Mouse (Mus musculus): Measurements from ENCODE around the gene Zfp503.

Zfp503 gene

GRCm38 (mm10) chr14:21968978-21969377 is 20.4 kb downstream of the Zfp503 start:
- DNase-seq (ENCODE audit: low spot score in 2 of 2), result peak; percentile 32 to 46

- DNase-seq (ENCODE audit: low spot score in 2 of 2), result no peak
Observed at GRCm38 (mm10) chr14:21967375-21968010, 21.9 kb downstream of the Zfp503 start.

DNA sequence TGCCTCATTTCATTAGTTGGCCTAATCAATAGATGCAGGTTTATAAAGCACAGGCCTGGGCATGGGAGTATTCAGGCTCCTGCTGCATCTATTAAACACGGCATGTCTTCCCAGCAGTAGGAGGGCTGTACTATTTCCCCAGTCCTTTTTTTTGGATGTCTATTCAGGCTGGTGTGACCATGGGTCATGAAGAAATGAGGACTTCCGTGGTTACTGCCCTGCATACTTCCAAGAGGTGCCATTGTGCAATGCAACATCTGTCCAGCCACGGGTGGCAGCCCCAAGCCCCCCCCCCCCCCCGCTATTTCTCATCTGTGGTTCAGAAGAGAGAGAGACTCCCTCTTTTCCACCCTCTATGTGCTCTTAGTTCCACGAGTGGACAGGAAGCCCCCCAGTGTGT is 23.1 kb downstream of the Zfp503 start:
- DNase-seq (ENCODE audit: low spot score in 2 of 2), result no peak

DNA sequence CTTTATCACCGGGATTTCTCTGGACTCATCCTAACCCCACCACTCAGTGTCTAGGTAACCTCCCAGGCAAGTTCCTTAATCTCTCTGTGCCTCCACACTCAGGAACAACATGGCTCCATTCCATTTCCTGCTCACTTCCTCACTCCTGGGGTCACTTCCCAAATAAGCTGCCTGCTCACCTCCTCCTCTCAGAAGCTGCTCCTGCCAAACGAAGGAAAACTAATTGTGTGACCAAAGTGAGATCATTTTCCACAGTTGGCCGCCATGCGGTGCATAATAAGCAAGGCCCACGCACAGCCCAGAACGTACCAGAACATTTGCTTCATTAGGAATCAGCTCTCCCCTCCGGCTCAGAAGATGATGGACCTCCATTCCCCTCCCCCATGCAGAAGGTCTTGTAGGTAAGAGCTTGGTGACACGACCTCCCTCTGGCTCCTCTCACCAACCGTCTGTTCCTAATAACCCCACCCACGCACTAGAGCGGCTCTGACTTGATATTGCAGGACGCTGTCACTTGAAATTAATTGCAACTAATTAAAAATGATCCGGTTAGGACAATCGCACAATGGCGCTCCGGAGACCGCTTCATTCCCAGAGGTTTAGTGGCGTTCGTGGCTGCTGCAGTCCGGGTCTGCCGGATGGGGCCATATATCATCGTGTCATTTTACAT is 26.9 kb downstream of the Zfp503 start:
- no peak for DNase-seq (ENCODE audit: low spot score in 2 of 2)

GRCm38 (mm10) chr14:21959243-21959642 is 30.2 kb downstream of the Zfp503 start:
- no peak for DNase-seq (ENCODE audit: low spot score in 2 of 2)

GRCm38 (mm10) chr14:21958643-21959042 is 30.8 kb downstream of the Zfp503 start:
- DNase-seq (ENCODE audit: low spot score in 2 of 2), result no peak

- no peak for DNase-seq (ENCODE audit: low spot score in 2 of 2)
Observed at GRCm38 (mm10) chr14:21952541-21952940, 36.9 kb downstream of the Zfp503 start.

DNA sequence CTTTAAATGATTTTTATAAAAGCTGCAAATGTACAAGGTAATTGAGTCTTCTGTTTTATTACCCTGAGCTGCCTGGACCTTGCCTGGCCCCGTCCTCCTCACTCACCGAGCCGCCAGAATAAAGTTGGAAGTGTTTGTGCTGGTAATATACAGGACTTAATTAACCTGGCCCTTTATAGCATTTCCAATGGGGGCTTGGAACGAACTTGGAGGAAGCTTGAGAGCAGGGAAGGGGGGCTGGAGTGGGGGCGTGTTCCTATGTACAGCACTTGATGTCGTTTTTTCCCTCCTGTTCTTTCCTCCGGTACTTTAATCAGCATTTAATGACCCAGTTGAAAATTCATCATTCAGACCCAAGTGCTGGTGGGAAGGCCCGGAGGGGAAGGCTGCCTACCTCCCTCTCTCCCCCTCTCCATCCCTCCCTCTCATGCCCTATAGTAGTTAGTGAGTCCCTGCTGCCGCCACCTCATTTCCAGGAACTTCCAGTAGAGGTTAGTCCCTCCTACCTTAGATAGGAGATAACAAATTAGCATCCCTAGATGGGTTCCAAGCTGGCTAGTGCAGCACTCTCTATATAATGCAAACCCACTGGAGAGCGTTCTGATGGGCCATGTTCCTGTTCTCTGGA is 37.4 kb downstream of the Zfp503 start:
- DNase-seq (ENCODE audit: low spot score in 2 of 2), result no peak

- DNase-seq (ENCODE audit: low spot score in 2 of 2), result no peak
Observed at GRCm38 (mm10) chr14:21944946-21945345, 44.5 kb downstream of the Zfp503 start.

- no peak for DNase-seq (ENCODE audit: low spot score in 2 of 2)
Observed at GRCm38 (mm10) chr14:21941581-21941980, 47.8 kb downstream of the Zfp503 start.

GRCm38 (mm10) chr14:21937116-21937515 is 52.3 kb downstream of the Zfp503 start:
- DNase-seq (ENCODE audit: low spot score in 2 of 2), result no peak

DNA sequence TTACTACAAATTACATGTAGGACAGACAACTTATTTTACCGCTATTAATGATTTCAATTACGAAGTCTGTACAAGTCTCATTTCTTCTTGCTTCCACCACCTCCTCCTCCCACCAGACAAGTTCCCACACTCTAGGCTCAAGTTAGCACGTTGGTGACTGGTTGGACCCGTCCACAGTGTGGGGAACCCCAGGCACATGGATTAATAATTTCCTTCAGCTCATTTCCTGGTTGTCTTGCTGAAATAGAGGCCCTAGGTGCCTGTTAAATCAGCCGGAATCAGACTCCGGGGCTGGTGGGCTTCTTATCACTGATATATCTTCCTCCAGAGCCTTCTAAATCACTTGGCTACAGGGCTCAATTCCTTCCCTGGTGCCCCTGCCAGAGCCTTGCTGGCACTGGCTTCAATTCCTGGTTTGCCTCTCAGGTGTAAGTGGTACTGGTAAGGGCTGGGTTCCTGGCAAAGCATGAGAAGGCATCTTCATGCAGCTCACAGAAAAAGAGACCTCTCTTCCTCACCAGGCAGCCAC is 53.2 kb downstream of the Zfp503 start:
- DNase-seq (ENCODE audit: low spot score in 2 of 2), result no peak

Measured in frontal cortex, postnatal 25 days (tissue).